Mouse (Mus musculus) heart, postnatal 25 days (tissue): ENCODE results near the gene Slc12a1. TPM values are rescaled to one million over a fixed set of nuclear protein-coding genes. Genes with fewer than 3 reads are reported as not detected.
A peak's percentile ranks its signal among the peaks of the same experiment; 100 is the strongest.

Experiments
- DNase-seq: peaks from one replicate; pipeline ENCODE4 v3.0.0; 2022; ENCODE audit warnings: low spot score
- intact Hi-C: fragments of 180-260 bp; cut with DNase I; formaldehyde crosslinking; loops from one replicate; pipeline ENCODE4 v1.15.1; 2025
- total RNA-seq, 2 experiments: library from RNA; stranded (reverse); gene quantifications; 2 replicates each; pipeline ENCODE4 v1.2.3; 2021

The Slc12a1 gene
- total RNA-seq, 2 experiments from 2014 or later, result not detected

GRCm38 (mm10) chr2:125196771-125197170 lies 44.5 kb downstream of the Slc12a1 start:
- no peak for DNase-seq
- intact Hi-C loops, result no loop called here

- no peak for DNase-seq
- intact Hi-C loops, result no loop called here
Observed at GRCm38 (mm10) chr2:125208894-125209596, 56.7 kb downstream of the Slc12a1 start.

GRCm38 (mm10) chr2:125211831-125212510 lies 59.7 kb downstream of the Slc12a1 start:
- intact Hi-C loops, result loop anchor here (5.0 to 10.0 kb wide), 3 partner anchors 607 to 1900 kb away; no protein-coding TSS in a partner anchor
- DNase-seq, result no peak

GRCm38 (mm10) chr2:125214592-125214991 lies 62.3 kb downstream of the Slc12a1 start:
- intact Hi-C loops, result loop anchor here (5.0 to 10.0 kb wide), 3 partner anchors 610 to 1902 kb away; no protein-coding TSS in a partner anchor

GRCm38 (mm10) chr2:125217286-125217685 lies 65.0 kb downstream of the Slc12a1 start:
- DNase-seq, result no peak
- intact Hi-C loops, result loop anchor here (10.0 kb wide), 2 partner anchors 612 to 1112 kb away; no protein-coding TSS in a partner anchor

More at GRCm38 (mm10) chr2:125214592-125214991, 62.3 kb downstream of the Slc12a1 start:
- DNase-seq, result no peak

GRCm38 (mm10) chr2:125218566-125218965 lies 66.3 kb downstream of the Slc12a1 start:
- intact Hi-C loops, result loop anchor here (10.0 kb wide), 2 partner anchors 614 to 1114 kb away; no protein-coding TSS in a partner anchor

GRCm38 (mm10) chr2:125219268-125219667 lies 67.0 kb downstream of the Slc12a1 start:
- intact Hi-C loops, result loop anchor here (10.0 kb wide), 2 partner anchors 614 to 1114 kb away; no protein-coding TSS in a partner anchor
- DNase-seq, result no peak

More at GRCm38 (mm10) chr2:125218566-125218965, 66.3 kb downstream of the Slc12a1 start:
- DNase-seq, result no peak

GRCm38 (mm10) chr2:125221673-125222072 lies 69.4 kb downstream of the Slc12a1 start:
- no peak for DNase-seq

GRCm38 (mm10) chr2:125228472-125229409 lies 76.4 kb downstream of the Slc12a1 start:
- no peak for DNase-seq
- intact Hi-C loops, result no loop called here

More at GRCm38 (mm10) chr2:125221673-125222072, 69.4 kb downstream of the Slc12a1 start:
- intact Hi-C loops, result no loop called here

- DNase-seq, result no peak
- intact Hi-C loops, result no loop called here
Observed at GRCm38 (mm10) chr2:125232183-125232582, 79.9 kb downstream of the Slc12a1 start.

GRCm38 (mm10) chr2:125233537-125233936 lies 81.2 kb downstream of the Slc12a1 start:
- intact Hi-C loops, result no loop called here

GRCm38 (mm10) chr2:125234049-125234448 lies 81.7 kb downstream of the Slc12a1 start:
- intact Hi-C loops, result no loop called here
- no peak for DNase-seq

More at GRCm38 (mm10) chr2:125233537-125233936, 81.2 kb downstream of the Slc12a1 start:
- DNase-seq, result no peak

- intact Hi-C loops, result no loop called here
- DNase-seq, result no peak
Observed at GRCm38 (mm10) chr2:125245545-125246285, 93.4 kb downstream of the Slc12a1 start.

GRCm38 (mm10) chr2:125246669-125247068 lies 94.4 kb downstream of the Slc12a1 start:
- DNase-seq, result no peak
- intact Hi-C loops, result no loop called here

GRCm38 (mm10) chr2:125247108-125247961 lies 95.0 kb downstream of the Slc12a1 start, which contains the start of gene Dut:
TSS of gene Dut (plus strand) at chr2:125247190.
- DNase-seq, result peak; percentile 84
- intact Hi-C loops, result no loop called here

- intact Hi-C loops, result no loop called here
Observed at GRCm38 (mm10) chr2:125247962-125248235, 95.6 kb downstream of the Slc12a1 start.

GRCm38 (mm10) chr2:125248256-125248655 lies 96.0 kb downstream of the Slc12a1 start:
- intact Hi-C loops, result no loop called here
- DNase-seq, result no peak

More at GRCm38 (mm10) chr2:125247962-125248235, 95.6 kb downstream of the Slc12a1 start:
- DNase-seq, result no peak

- intact Hi-C loops, result no loop called here
- no peak for DNase-seq
Observed at GRCm38 (mm10) chr2:125249339-125249738, 97.0 kb downstream of the Slc12a1 start.
